Mouse (Mus musculus): ENCODE data around the gene Ptpn3. TPM values are rescaled to one million over a fixed set of nuclear protein-coding genes. Genes with fewer than 3 reads are reported as not detected.

Gene Ptpn3
- total and polyA plus RNA-seq, 3 experiments = 0.08 to 0.14 (median 0.09) TPM

DNA sequence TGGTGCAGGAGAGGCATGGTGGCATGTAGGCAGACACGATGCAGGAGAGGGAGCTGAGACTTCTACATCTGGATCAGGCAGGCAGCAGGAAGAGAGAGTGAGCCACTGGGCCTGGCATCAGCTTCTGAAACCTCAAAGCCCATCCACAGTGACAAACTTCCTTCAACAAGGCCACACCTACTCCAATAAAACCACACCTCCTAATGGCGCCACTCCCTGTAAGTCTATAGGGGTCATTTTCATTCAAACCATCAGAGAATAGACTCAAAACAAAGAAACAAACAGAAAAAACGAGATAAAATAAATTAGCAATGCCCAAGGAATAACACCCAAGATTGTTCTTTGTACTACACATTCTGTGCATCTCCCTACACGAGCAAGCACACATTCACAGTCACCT, 122.8 kb downstream of the Ptpn3 start:
- dilution Hi-C loops (cut with MboI; ENCODE audit: extremely low pct_ligation_motif_present, extremely low pct_unique_long_range_greater_than_20kb, low sequenced_read_pairs) = no loop called here
- no peaks in the 10 kb centered on the region for H3K36me3 ChIP-seq (replicated peaks in 1 of 2; ENCODE audit: control insufficient read depth in 1 of 2, insufficient read depth in 1 of 2, low read length in 1 of 2)
- H3K27me3 ChIP-seq (replicated peaks) = no peaks in the 10 kb centered on the region
- H3K9ac ChIP-seq (ENCODE audit: insufficient read depth, low read depth) = no peak overlapping the region
- no peaks in the 10 kb centered on the region for H3K79me2 ChIP-seq (replicated peaks; ENCODE audit: control insufficient read depth, extremely low read depth, insufficient read depth, poor library complexity, severe bottlenecking)
- no peaks in the 10 kb centered on the region for H3K9me3 ChIP-seq (replicated peaks; ENCODE audit: low read length)
- H3K4me1 ChIP-seq (ENCODE audit: control insufficient read depth in 1 of 2, insufficient read depth in 2 of 2) = no peaks in the 10 kb centered on the region
- DNase-seq (ENCODE audit: extremely low read depth) = no peak
- H3K4me2 ChIP-seq (ENCODE audit: insufficient read depth, low read depth, poor library complexity, severe bottlenecking) = no peak overlapping the region
- in situ Hi-C loops (cut with MboI; ENCODE audit: low pct_ligation_motif_present, low pct_unique_long_range_greater_than_20kb, low sequenced_read_pairs) = no loop called here
- no peak overlapping the region for H3K27ac ChIP-seq (ENCODE audit: insufficient read depth, low read depth)
- TF ChIP-seq ZNF384 (IDR thresholded peaks at IDR 0.05; ENCODE audit: low read depth, low read length) = no peak
- no peak for TF ChIP-seq MAFK (IDR thresholded peaks at IDR 0.05; ENCODE audit: insufficient replicate concordance, low read length)
- TF ChIP-seq BHLHE40 (IDR thresholded peaks at IDR 0.05; ENCODE audit: low read depth, low read length) = no peak
- TF ChIP-seq CHD1 (IDR thresholded peaks at IDR 0.05; ENCODE audit: low read depth, low read length) = no peak
- no peak for TF ChIP-seq RAD21 (IDR thresholded peaks at IDR 0.05; ENCODE audit: low read depth, low read length)
- TF ChIP-seq POLR2AphosphoS2 (IDR thresholded peaks at IDR 0.05; ENCODE audit: low read depth, low read length) = no peak
- TF ChIP-seq TBP (conservative IDR thresholded peaks at IDR 0.05; ENCODE audit: low read depth, low read length) = no peak
- no peak for TF ChIP-seq CHD2 (IDR thresholded peaks at IDR 0.05; ENCODE audit: low read length)
- no peak for TF ChIP-seq JUND (conservative IDR thresholded peaks at IDR 0.05; ENCODE audit: low read depth, low read length)
- no peak for TF ChIP-seq ZC3H11A (IDR thresholded peaks at IDR 0.05; ENCODE audit: low read depth, low read length)
- no peak for TF ChIP-seq ZMIZ1 (IDR thresholded peaks at IDR 0.05; ENCODE audit: low read depth, low read length)
- no peak for TF ChIP-seq MYC (IDR thresholded peaks at IDR 0.05; ENCODE audit: low read depth, low read length)
- no peak for TF ChIP-seq ELF1 (IDR thresholded peaks at IDR 0.05; ENCODE audit: low read depth, low read length)
- no peak for TF ChIP-seq RCOR1 (conservative IDR thresholded peaks at IDR 0.05; ENCODE audit: low read depth, low read length)
- TF ChIP-seq SIN3A (IDR thresholded peaks at IDR 0.05; ENCODE audit: low read length) = no peak
- no peak for TF ChIP-seq USF1 (IDR thresholded peaks at IDR 0.05; ENCODE audit: low read depth, low read length)
- H3K4me3 ChIP-seq (replicated peaks in 1 of 3; ENCODE audit: low read depth in 2 of 3, low read length in 2 of 3, poor library complexity in 1 of 3) = no peak overlapping the region

DNA sequence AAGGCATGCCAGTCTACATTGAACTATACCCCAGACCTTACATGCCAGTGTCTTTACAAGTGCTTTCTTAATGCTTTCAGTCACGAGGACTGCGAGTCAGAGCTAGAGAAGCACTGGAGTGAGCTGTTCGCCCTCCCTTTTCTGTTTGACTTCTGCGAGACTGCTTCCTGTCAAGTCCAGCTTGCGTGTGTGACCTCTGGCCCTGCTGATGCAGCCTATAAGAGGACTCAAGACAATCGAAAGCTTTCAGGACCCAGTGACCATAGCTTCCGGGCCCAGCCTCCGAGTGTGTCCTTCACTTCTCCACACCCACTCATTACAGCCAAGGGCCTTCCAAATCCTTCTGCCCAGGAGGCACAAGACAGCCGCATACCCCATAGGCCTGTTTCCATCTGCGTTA, 126.3 kb downstream of the Ptpn3 start:
- H3K79me2 ChIP-seq (replicated peaks; ENCODE audit: control insufficient read depth, extremely low read depth, insufficient read depth, poor library complexity, severe bottlenecking) = no peaks in the 10 kb centered on the region
- no peak for DNase-seq (ENCODE audit: extremely low read depth)
- H3K36me3 ChIP-seq (replicated peaks in 1 of 2; ENCODE audit: control insufficient read depth in 1 of 2, insufficient read depth in 1 of 2, low read length in 1 of 2) = no peaks in the 10 kb centered on the region
- in situ Hi-C loops (cut with MboI; ENCODE audit: low pct_ligation_motif_present, low pct_unique_long_range_greater_than_20kb, low sequenced_read_pairs) = no loop called here
- no peaks in the 10 kb centered on the region for H3K27me3 ChIP-seq (replicated peaks)
- no peaks in the 10 kb centered on the region for H3K9me3 ChIP-seq (replicated peaks; ENCODE audit: low read length)
- no peak overlapping the region for H3K27ac ChIP-seq (ENCODE audit: insufficient read depth, low read depth)
- TF ChIP-seq SIN3A (IDR thresholded peaks at IDR 0.05; ENCODE audit: low read length) = no peak
- TF ChIP-seq ZNF384 (IDR thresholded peaks at IDR 0.05; ENCODE audit: low read depth, low read length) = no peak
- no peak for TF ChIP-seq TBP (conservative IDR thresholded peaks at IDR 0.05; ENCODE audit: low read depth, low read length)
- TF ChIP-seq SMC3 (IDR thresholded peaks at IDR 0.05; ENCODE audit: low read depth, low read length) = no peak
- TF ChIP-seq UBTF (IDR thresholded peaks at IDR 0.05; ENCODE audit: low read depth, low read length) = no peak
- TF ChIP-seq MYC (IDR thresholded peaks at IDR 0.05; ENCODE audit: low read depth, low read length) = no peak
- TF ChIP-seq ZKSCAN1 (IDR thresholded peaks at IDR 0.05; ENCODE audit: borderline replicate concordance, low read depth, low read length) = no peak
- TF ChIP-seq E2F4 (IDR thresholded peaks at IDR 0.05; ENCODE audit: insufficient replicate concordance, low read depth, low read length) = no peak
- no peak for TF ChIP-seq NELFE (IDR thresholded peaks at IDR 0.05; ENCODE audit: low read depth, low read length)
- TF ChIP-seq KAT2A (IDR thresholded peaks at IDR 0.05; ENCODE audit: insufficient replicate concordance, low read length) = no peak
- no peak overlapping the region for H3K4me2 ChIP-seq (ENCODE audit: insufficient read depth, low read depth, poor library complexity, severe bottlenecking)
- no peak overlapping the region for H3K4me3 ChIP-seq (replicated peaks in 1 of 3; ENCODE audit: low read depth in 2 of 3, low read length in 2 of 3, poor library complexity in 1 of 3)
- dilution Hi-C loops (cut with MboI; ENCODE audit: extremely low pct_ligation_motif_present, extremely low pct_unique_long_range_greater_than_20kb, low sequenced_read_pairs) = no loop called here
- no peaks in the 10 kb centered on the region for H3K4me1 ChIP-seq (ENCODE audit: control insufficient read depth in 1 of 2, insufficient read depth in 2 of 2)
- no peak overlapping the region for H3K9ac ChIP-seq (ENCODE audit: insufficient read depth, low read depth)
